Mouse (Mus musculus) left cerebral cortex, adult 2 months (tissue): ENCODE measurements around the gene Srgap2. TPM values are rescaled to one million over a fixed set of nuclear protein-coding genes. Genes with fewer than 3 reads are reported as not detected.
"Not testable (repeated sequence)": the region's sequence is repeated elsewhere in the genome, so short reads cannot be mapped to it uniquely, and the experiment has no call there.

Experiments used
- DNase-seq, 2 experiments: peaks; one replicate each; pipeline ENCODE4 v3.0.0; 2021 to 2022; ENCODE audit warnings: low spot score in 2 of 2, mixed read lengths in 1 of 2; ENCODE audit errors: extremely low spot score in 1 of 2
- H3K27ac ChIP-seq: fragments of 200-600 bp; 2 replicates; pipeline ENCODE4 v1.8.1; 2022
- H3K4me3 ChIP-seq: fragments of 200-600 bp; 2 replicates; pipeline ENCODE4 v1.8.1; 2022
- CTCF ChIP-seq: fragments of 200-600 bp; IDR thresholded peaks from 2 replicates; pipeline ENCODE4 v1.8.1; 2022; ENCODE audit warnings: antibody characterized with exemption, mild to moderate bottlenecking, moderate library complexity
- intact Hi-C: fragments of 180-260 bp; cut with DNase I; formaldehyde crosslinking; loops from one replicate; pipeline ENCODE4 v1.15.1; 2025
- total RNA-seq, 2 experiments: library from RNA; stranded (reverse); gene quantifications; 2 replicates each; pipeline ENCODE4 v1.2.3; 2021

Gene Srgap2
- total RNA-seq, 2 experiments from 2014 or later = 86.4 to 89.3 TPM

DNA sequence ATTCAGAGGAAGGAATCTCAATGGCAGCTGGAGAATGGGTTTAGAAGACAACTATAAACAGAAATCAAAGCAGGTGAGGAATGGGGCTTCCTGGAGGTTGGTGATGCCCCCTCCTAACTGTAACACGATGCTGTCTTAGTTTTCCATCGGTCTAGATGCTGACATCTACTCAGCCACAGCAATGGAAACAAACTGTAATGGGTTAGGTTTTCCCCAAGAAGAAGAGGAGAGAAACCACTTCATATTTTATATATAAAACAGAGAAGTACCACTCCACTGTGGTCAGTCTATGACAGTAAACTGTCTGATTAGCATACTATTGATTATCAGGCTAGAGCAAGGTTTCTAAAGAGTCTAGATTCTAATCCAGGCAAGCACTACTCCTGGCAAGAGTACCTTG lies 179.4 kb downstream of the Srgap2 start:
- Histone ChIP-seq H3K4me3 (no peak overlapping the region), H3K27ac (no peak overlapping the region)
- no peak for TF ChIP-seq CTCF
- intact Hi-C loops = no loop called here
- no peak for DNase-seq

- Histone ChIP-seq H3K4me3 (no peak overlapping the region), H3K27ac (no peak overlapping the region)
- no peak for TF ChIP-seq CTCF
- intact Hi-C loops = no loop called here
- DNase-seq = no peak
Observed at GRCm38 (mm10) chr1:131346916-131347555, 180.1 kb downstream of the Srgap2 start.

GRCm38 (mm10) chr1:131345422-131346419 lies 181.4 kb downstream of the Srgap2 start:
- H3K4me3 ChIP-seq = no peak overlapping the region
- TF ChIP-seq CTCF = no peak
- no peak for DNase-seq
- H3K27ac ChIP-seq = no peak overlapping the region; the same call in 1 of the 2 replicates
- intact Hi-C loops = no loop called here

DNA sequence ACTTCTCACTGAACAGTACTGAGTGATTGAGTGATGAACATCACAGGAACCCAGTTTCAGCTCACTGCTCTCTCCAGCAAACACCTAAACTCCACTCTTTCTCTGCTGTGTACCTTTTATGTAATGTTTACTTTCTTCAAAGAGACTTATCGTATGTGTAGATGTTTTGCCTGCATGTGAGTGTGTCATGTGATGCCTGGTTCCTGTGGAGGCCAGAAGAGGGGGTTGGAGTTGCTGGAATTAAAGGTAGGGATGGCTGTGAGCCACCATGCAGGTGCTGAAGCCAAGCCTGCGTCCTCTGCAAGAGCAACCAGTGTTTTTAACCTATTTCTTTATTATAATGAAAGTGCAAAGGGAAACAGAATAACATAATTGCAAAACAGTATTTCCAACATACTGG lies 182.5 kb downstream of the Srgap2 start:
- no peak; the same call in 1 of the 2 replicates for TF ChIP-seq CTCF
- Histone ChIP-seq H3K4me3 (no peak overlapping the region), H3K27ac (no peak overlapping the region)
- intact Hi-C loops = no loop called here
- no peak for DNase-seq

DNA sequence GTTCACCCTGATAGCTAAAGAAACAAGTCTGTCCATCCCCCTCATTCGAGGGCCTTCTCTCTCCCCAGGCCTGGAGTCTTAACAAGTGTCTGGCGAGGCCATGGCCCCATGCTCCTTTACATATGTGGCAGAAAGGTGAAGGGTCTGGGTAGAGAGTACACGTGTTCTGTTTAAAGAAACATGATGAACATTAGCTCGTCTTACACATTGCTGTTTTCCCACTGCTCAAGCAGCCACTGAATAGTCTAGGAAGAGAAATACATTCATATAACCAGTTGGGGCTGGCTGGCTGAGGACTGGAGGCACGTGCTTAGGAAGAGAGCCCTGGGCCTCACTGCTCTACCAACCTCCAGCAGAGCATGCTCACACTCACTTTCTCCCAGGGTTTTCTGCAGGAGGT lies 191.1 kb downstream of the Srgap2 start:
- Histone ChIP-seq H3K4me3 (no peak overlapping the region), H3K27ac (no peak overlapping the region)
- DNase-seq = no peak
- intact Hi-C loops = loop anchor here (10.0 kb wide), 1 partner anchor 189 kb away; the partner anchor contains the start of genes Fam72a and Srgap2
- no peak for TF ChIP-seq CTCF

- no peak overlapping the region for H3K27ac ChIP-seq
- intact Hi-C loops = loop anchor here (10.0 kb wide), 1 partner anchor 189 kb away; the partner anchor contains the start of genes Fam72a and Srgap2
- TF ChIP-seq CTCF = no peak
- H3K4me3 ChIP-seq = no peak overlapping the region
- DNase-seq = no peak
Observed at GRCm38 (mm10) chr1:131335604-131336003, 191.5 kb downstream of the Srgap2 start.

GRCm38 (mm10) chr1:131331180-131331579 lies 196.0 kb downstream of the Srgap2 start:
- intact Hi-C loops = loop anchor here (10.0 kb wide), 1 partner anchor 194 kb away; the partner anchor contains the start of genes Fam72a and Srgap2

DNA sequence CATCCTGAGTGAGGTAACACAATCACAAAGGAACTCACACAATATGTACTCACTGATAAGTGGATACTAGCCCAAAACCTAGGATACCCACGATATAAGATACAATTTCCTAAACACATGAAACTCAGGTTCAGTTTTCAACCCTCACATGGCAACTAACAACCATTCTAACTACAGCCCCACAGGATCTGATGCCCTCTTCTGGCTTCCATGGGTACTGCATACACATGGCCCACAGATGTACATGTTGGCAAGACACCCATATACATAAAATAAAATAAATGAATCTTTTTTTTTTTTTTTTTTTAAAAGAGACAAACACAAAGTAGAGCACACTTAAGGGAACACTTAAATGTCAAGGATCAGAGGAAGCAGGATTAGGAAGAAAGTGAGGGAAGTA lies 198.1 kb downstream of the Srgap2 start:
- peak; percentile 45 for TF ChIP-seq CTCF
- H3K4me3 ChIP-seq, DNase-seq, H3K27ac ChIP-seq, intact Hi-C loops: not testable (repeated sequence)

More at GRCm38 (mm10) chr1:131331180-131331579, 196.0 kb downstream of the Srgap2 start:
- no peak overlapping the region for H3K4me3 ChIP-seq
- no peak overlapping the region for H3K27ac ChIP-seq
- no peak for TF ChIP-seq CTCF
- DNase-seq = no peak

GRCm38 (mm10) chr1:131327167-131327566 lies 200.0 kb downstream of the Srgap2 start:
- Histone ChIP-seq H3K27ac (no peak overlapping the region), H3K4me3 (no peak overlapping the region)
- no peak for DNase-seq
- intact Hi-C loops = no loop called here
- no peak for TF ChIP-seq CTCF

GRCm38 (mm10) chr1:131324816-131325463 lies 202.2 kb downstream of the Srgap2 start:
- no peak overlapping the region for H3K4me3 ChIP-seq
- DNase-seq = no peak
- intact Hi-C loops = no loop called here
- no peak for TF ChIP-seq CTCF
- no peak overlapping the region for H3K27ac ChIP-seq

DNA sequence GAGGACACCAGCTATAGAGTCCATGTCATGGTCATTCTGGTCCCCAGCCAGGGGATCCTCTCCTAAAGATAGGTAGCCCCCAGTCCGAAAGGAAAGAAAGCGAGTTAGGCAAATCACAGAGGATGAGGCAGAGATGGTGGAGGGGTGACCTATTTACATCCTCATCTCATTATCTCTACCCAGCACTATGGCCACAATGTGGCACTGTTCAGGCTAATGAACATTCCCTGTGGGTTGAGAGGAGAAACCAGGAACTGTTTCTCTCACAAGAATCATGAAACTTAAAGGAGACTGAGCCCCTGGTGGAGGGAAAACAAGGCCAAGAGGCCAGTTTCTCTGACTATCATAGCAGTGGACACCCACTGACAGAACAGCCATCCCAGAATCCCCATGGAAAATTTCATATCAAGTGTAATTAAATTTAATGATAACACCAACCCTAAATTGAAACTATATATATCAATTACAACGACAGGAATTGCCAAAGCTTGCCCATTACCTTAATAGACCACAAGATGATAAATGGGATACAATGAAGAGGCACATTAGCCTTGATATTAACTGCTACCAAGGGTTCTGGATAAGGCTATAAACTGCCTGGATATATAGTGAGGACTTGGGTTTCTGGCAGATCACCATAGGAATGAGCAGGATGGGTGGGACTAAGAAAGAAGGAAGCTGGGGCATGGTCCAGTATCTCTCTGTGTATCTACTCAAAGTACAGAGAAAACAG lies 207.4 kb downstream of the Srgap2 start:
- peak; percentile 37 for TF ChIP-seq CTCF
- Histone ChIP-seq H3K4me3 (no peak overlapping the region), H3K27ac (no peak overlapping the region)
- intact Hi-C loops = no loop called here
- DNase-seq = no peak
